Mouse (Mus musculus): ENCODE measurements around the gene Ephb4. TPM values are rescaled to one million over a fixed set of nuclear protein-coding genes. Genes with fewer than 3 reads are reported as not detected.

Ephb4 gene
- polyA plus RNA-seq, 1 experiment from 2014 or later = 27.3 TPM

DNA sequence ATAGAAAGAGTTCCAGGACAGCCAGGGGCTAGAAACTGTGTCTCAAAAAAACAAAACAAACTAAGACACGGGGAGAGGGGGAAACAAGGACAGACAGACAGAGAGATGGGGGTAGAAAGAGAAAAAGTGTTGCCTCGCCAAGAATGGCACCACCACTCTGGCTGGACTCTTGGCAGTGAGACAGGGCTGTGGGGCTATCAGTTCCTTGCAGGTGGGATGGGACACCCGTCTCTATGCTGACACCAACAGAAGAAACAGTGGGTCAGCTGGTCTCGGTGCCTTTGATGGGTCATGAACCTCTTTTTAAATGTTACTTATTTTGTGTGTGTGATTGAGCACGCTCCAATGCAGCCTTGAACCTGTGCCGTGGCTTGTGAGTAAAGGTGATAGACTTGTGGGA lies 9.7 kb upstream of the Ephb4 start:
- Histone ChIP-seq H3K27ac (ENCODE audit: low read depth, low read length) (peak overlapping the region; percentile 85; the same call in 1 of the 2 replicates), H3K9ac (ENCODE audit: low read depth, low read length) (no peak overlapping the region), H3K4me3 (ENCODE audit: low read depth, low read length) (no peak overlapping the region)

DNA sequence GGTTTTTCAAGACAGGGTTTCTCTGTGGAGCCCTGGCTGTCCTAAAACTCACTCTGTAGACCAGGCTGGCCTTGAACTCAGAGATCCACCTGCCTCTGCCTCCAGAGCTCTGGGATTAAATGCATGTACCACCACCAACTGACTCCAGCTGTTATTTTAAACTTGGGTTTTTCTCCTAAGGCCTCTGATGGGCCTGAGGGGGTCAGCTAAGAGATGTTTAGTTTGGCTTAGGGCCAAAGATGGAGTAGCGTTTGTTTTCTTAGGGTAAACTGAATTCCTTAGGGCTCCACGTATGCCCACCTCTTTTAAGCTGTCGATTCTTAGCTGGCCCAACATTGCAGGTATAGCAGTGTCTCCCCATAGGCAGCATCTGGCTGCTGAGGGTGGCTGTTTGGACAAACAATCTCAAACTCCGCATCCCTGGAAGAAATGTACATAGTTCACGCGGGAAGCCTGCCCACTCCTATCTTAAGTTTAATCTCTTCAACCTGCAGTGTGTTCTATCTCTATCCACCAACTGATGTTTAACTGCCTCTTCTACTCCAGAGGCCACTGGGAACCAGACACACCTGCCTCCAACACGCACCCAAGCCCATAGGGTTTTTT lies 7.4 kb upstream of the Ephb4 start:
- Histone ChIP-seq H3K27me3 (ENCODE audit: control insufficient read depth, insufficient read depth, low read length) (no peaks in the 10 kb centered on the region), H3K9me3 (replicated peaks; ENCODE audit: control insufficient read depth, low read length) (no peaks in the 10 kb centered on the region), H3K27ac (ENCODE audit: low read depth, low read length) (no peak overlapping the region), H3K4me2 (no peak overlapping the region), H3K4me3 (ENCODE audit: low read depth, low read length) (no peak overlapping the region), H3K9ac (ENCODE audit: low read depth, low read length) (no peak overlapping the region), H3K36me3 (ENCODE audit: control insufficient read depth, insufficient read depth, low read length) (no peaks in the 10 kb centered on the region), H3K4me1 (ENCODE audit: control insufficient read depth, insufficient read depth, low read length) (peaks cover 26% of the 10 kb centered on the region)
- WGBS (ENCODE audit: insufficient replicate concordance) = 64% methylated on average over 7 of the region's 7 CpGs
- ATAC-seq (replicated peaks; ENCODE audit: insufficient number of reproducible peaks, low FRiP score, low TSS enrichment) = no peak

More for the DNA sequence above, 9.7 kb upstream of the Ephb4 start:
- H3K9me3 ChIP-seq (replicated peaks; ENCODE audit: control insufficient read depth, low read length) = no peaks in the 10 kb centered on the region
- H3K4me1 ChIP-seq (ENCODE audit: control insufficient read depth, insufficient read depth, low read length) = peaks cover 20% of the 10 kb centered on the region
- no peaks in the 10 kb centered on the region for H3K36me3 ChIP-seq (ENCODE audit: control insufficient read depth, insufficient read depth, low read length)
- 66% methylated on average over 6 of the region's 6 CpGs for WGBS (ENCODE audit: insufficient replicate concordance)
- H3K27me3 ChIP-seq (ENCODE audit: control insufficient read depth, insufficient read depth, low read length) = no peaks in the 10 kb centered on the region
- no peak for ATAC-seq (replicated peaks; ENCODE audit: insufficient number of reproducible peaks, low FRiP score, low TSS enrichment)
- no peak overlapping the region; the same call in 1 of the 2 replicates for H3K4me2 ChIP-seq

DNA sequence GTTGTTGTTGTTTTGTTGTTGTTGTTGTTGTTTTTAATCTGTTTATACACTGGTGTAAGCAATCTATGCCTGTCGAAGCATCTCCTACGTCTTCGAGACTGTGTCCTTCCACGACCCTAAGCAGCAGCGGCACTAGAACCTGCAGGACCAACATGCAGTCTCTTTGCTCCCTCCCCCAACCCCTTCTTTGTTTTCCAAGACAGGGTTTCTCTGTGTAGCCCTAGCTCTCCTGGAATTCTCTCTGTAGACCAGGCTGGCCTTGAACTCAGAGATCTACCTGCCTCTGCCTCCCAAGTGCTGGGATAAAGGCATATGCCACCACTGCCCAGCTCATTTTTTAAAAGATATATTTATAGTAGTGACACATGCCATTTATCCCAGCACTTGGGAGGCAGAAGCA lies 6.5 kb upstream of the Ephb4 start:
- Histone ChIP-seq H3K4me1 (ENCODE audit: control insufficient read depth, insufficient read depth, low read length) (peaks cover 24% of the 10 kb centered on the region), H3K9ac (ENCODE audit: low read depth, low read length) (no peak overlapping the region)
- WGBS (ENCODE audit: insufficient replicate concordance) = 93% methylated on average over 5 of the region's 5 CpGs

DNA sequence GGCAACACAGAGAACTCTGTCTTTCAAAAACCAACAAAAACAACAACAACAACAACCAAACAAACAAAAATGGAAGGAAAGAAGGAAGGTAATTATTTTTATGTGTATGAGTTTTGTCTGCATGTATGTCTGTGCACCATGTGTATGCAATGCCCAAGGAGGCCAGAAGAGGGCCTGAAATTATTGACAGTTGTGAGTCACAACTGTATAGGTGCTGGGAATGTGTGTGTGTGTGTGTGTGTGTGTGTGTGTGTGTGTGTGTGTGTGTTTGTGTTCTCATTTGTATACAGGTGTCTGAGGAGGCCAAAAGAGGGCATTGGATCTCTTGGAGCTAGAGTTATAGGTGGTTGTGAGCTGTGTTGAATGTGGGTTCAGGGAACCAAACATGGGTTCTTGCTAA lies 6.0 kb upstream of the Ephb4 start:
- no peak for ATAC-seq (replicated peaks; ENCODE audit: insufficient number of reproducible peaks, low FRiP score, low TSS enrichment)
- no peaks in the 10 kb centered on the region for H3K27me3 ChIP-seq (ENCODE audit: control insufficient read depth, insufficient read depth, low read length)
- peaks cover 20% of the 10 kb centered on the region for H3K4me1 ChIP-seq (ENCODE audit: control insufficient read depth, insufficient read depth, low read length)

More for the DNA sequence above, 6.5 kb upstream of the Ephb4 start:
- Histone ChIP-seq H3K4me3 (ENCODE audit: low read depth, low read length) (no peak overlapping the region), H3K9me3 (replicated peaks; ENCODE audit: control insufficient read depth, low read length) (no peaks in the 10 kb centered on the region), H3K27me3 (ENCODE audit: control insufficient read depth, insufficient read depth, low read length) (no peaks in the 10 kb centered on the region), H3K36me3 (ENCODE audit: control insufficient read depth, insufficient read depth, low read length) (no peaks in the 10 kb centered on the region), H3K4me2 (no peak overlapping the region), H3K27ac (ENCODE audit: low read depth, low read length) (no peak overlapping the region)
- no peak for ATAC-seq (replicated peaks; ENCODE audit: insufficient number of reproducible peaks, low FRiP score, low TSS enrichment)

DNA sequence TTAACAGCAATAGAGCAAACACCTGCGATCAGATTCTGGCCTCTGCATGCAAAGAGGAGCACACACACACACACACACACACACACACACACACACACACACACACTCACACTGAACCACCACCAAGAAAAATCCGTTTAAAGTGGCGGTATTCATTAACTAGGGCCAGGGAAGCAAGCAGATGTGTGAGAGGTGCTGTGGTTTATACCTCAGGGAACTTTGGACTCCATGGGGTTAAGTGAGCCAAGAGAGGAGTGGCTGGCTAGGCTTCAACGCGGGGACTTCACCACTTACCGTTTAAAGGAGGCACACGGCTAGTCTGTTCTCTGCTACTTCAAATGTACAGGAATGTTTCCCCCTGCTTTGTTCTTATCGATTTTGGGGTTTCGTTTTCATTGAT lies 4.1 kb upstream of the Ephb4 start:
- Histone ChIP-seq H3K9me3 (replicated peaks; ENCODE audit: control insufficient read depth, low read length) (no peaks in the 10 kb centered on the region), H3K4me1 (ENCODE audit: control insufficient read depth, insufficient read depth, low read length) (peaks cover 8% of the 10 kb centered on the region; the same call in 1 of the 2 replicates), H3K36me3 (ENCODE audit: control insufficient read depth, insufficient read depth, low read length) (no peaks in the 10 kb centered on the region), H3K4me3 (ENCODE audit: low read depth, low read length) (no peak overlapping the region), H3K27ac (ENCODE audit: low read depth, low read length) (peak overlapping the region; percentile 17; the same call in 1 of the 2 replicates), H3K9ac (ENCODE audit: low read depth, low read length) (no peak overlapping the region), H3K27me3 (ENCODE audit: control insufficient read depth, insufficient read depth, low read length) (no peaks in the 10 kb centered on the region), H3K4me2 (peak overlapping the region; percentile 37)
- WGBS (ENCODE audit: insufficient replicate concordance) = 14% methylated on average over 9 of the region's 9 CpGs
- no peak for ATAC-seq (replicated peaks; ENCODE audit: insufficient number of reproducible peaks, low FRiP score, low TSS enrichment)

More for the DNA sequence above, 6.0 kb upstream of the Ephb4 start:
- no peak overlapping the region for H3K9ac ChIP-seq (ENCODE audit: low read depth, low read length)
- no peak overlapping the region for H3K4me3 ChIP-seq (ENCODE audit: low read depth, low read length)
- H3K27ac ChIP-seq (ENCODE audit: low read depth, low read length) = no peak overlapping the region
- H3K36me3 ChIP-seq (ENCODE audit: control insufficient read depth, insufficient read depth, low read length) = no peaks in the 10 kb centered on the region
- H3K9me3 ChIP-seq (replicated peaks; ENCODE audit: control insufficient read depth, low read length) = no peaks in the 10 kb centered on the region
- H3K4me2 ChIP-seq = no peak overlapping the region

DNA sequence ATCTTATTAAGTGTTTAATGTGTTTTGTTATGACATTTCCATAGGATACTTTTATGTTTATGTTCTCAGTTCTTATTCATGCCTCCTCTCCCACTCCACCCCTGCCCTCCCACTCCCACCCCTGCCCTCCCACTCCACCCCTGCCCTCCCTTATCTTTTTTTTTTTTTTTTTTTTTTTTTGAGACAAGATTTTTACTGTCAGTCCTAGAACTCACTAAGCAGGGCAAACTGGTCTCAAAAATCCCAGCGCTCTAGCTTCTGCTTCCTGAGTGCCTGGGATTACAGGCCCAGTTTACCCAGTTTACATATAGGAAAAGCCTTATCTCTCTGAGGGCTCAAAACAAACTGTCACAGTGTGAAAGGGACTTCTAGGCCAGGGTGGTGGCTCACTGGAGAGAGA lies 3.5 kb upstream of the Ephb4 start:
- Histone ChIP-seq H3K27me3 (ENCODE audit: control insufficient read depth, insufficient read depth, low read length) (no peaks in the 10 kb centered on the region), H3K4me1 (ENCODE audit: control insufficient read depth, insufficient read depth, low read length) (peaks cover 10% of the 10 kb centered on the region; the same call in 1 of the 2 replicates), H3K9me3 (replicated peaks; ENCODE audit: control insufficient read depth, low read length) (no peaks in the 10 kb centered on the region), H3K27ac (ENCODE audit: low read depth, low read length) (peak overlapping the region; percentile 7; the same call in 1 of the 2 replicates), H3K4me3 (ENCODE audit: low read depth, low read length) (no peak overlapping the region), H3K4me2 (peak overlapping the region; percentile 37), H3K9ac (ENCODE audit: low read depth, low read length) (no peak overlapping the region), H3K36me3 (ENCODE audit: control insufficient read depth, insufficient read depth, low read length) (no peaks in the 10 kb centered on the region)
- ATAC-seq (replicated peaks; ENCODE audit: insufficient number of reproducible peaks, low FRiP score, low TSS enrichment) = no peak
- 44% methylated on average over 1 of the region's 1 CpGs for WGBS (ENCODE audit: insufficient replicate concordance)

DNA sequence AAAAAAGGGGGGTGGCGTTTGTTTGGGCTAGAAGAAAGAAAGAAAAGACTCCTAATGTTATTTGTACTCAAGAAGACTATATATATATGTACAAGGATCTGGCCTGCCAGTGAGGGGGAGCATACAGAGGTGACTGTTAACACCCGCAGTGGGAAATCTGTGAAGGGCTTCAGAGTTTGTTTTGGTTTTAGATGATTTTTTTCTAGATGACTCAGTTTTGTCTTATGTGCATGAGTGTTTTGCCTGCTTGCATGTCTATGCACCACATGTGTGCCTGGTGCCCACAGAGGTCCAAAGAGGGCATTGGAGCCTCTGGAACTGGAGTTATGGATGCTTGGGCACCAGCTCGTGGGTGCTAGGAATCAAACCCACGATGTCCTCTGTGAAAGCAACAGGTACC lies 2.9 kb upstream of the Ephb4 start:
- Histone ChIP-seq H3K27ac (ENCODE audit: low read depth, low read length) (0 out of 2 replicates have a peak overlapping the region, but pooled peaks have one; percentile 2), H3K36me3 (ENCODE audit: control insufficient read depth, insufficient read depth, low read length) (no peaks in the 10 kb centered on the region)

DNA sequence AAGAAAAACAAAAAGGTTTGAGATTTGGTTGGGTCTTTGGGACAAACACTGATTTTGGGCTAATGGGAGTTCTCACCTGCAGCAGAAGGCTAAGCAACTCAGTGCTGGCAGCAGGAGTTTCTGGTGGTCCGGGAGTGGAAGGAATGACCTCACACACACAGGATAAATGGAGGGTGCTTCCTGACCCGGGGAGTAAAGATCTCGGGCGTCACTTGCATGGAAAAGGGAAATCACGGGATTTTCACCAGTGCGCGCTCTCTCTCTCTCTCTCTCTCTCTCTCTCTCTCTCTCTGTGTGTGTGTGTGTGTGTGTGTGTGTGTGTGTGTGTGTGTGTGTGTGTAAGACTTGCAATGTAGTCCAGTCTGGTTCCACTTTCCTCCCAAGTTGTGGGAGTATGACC lies 2.1 kb upstream of the Ephb4 start:
- no peak for ATAC-seq (replicated peaks; ENCODE audit: insufficient number of reproducible peaks, low FRiP score, low TSS enrichment)
- H3K27ac ChIP-seq (ENCODE audit: low read depth, low read length) = peak overlapping the region; percentile 96
- no peaks in the 10 kb centered on the region for H3K36me3 ChIP-seq (ENCODE audit: control insufficient read depth, insufficient read depth, low read length)
- H3K4me1 ChIP-seq (ENCODE audit: control insufficient read depth, insufficient read depth, low read length) = peaks cover 25% of the 10 kb centered on the region
- H3K4me2 ChIP-seq = peak overlapping the region; percentile 90
- H3K4me3 ChIP-seq (ENCODE audit: low read depth, low read length) = peak overlapping the region; percentile 78; the same call in 1 of the 2 replicates
- 14% methylated on average over 7 of the region's 7 CpGs for WGBS (ENCODE audit: insufficient replicate concordance)
- H3K9me3 ChIP-seq (replicated peaks; ENCODE audit: control insufficient read depth, low read length) = no peaks in the 10 kb centered on the region
- H3K9ac ChIP-seq (ENCODE audit: low read depth, low read length) = peak overlapping the region; percentile 88; the same call in 1 of the 2 replicates
- no peaks in the 10 kb centered on the region for H3K27me3 ChIP-seq (ENCODE audit: control insufficient read depth, insufficient read depth, low read length)

More for the DNA sequence above, 2.9 kb upstream of the Ephb4 start:
- H3K27me3 ChIP-seq (ENCODE audit: control insufficient read depth, insufficient read depth, low read length) = no peaks in the 10 kb centered on the region
- no peaks in the 10 kb centered on the region for H3K9me3 ChIP-seq (replicated peaks; ENCODE audit: control insufficient read depth, low read length)
- H3K4me3 ChIP-seq (ENCODE audit: low read depth, low read length) = no peak overlapping the region
- no peak overlapping the region for H3K9ac ChIP-seq (ENCODE audit: low read depth, low read length)
- WGBS (ENCODE audit: insufficient replicate concordance) = 74% methylated on average over 4 of the region's 4 CpGs
- no peak for ATAC-seq (replicated peaks; ENCODE audit: insufficient number of reproducible peaks, low FRiP score, low TSS enrichment)
- H3K4me1 ChIP-seq (ENCODE audit: control insufficient read depth, insufficient read depth, low read length) = peaks cover 16% of the 10 kb centered on the region
- H3K4me2 ChIP-seq = no peak overlapping the region

Measured in heart, embryonic 11.5 days (tissue).